Mouse (Mus musculus) ES-Bruce4 (cell line): ENCODE data around the gene Grasp.

Source experiments
- CTCF ChIP-seq: IDR thresholded peaks from one replicate; pipeline ENCODE4 v1.8.1; 2011; ENCODE audit warnings: low read depth, low read length
- POLR2A ChIP-seq: IDR thresholded peaks from one replicate; pipeline ENCODE4 v1.8.1; 2011; ENCODE audit warnings: low read length; ENCODE audit not compliant: insufficient read depth

- TF ChIP-seq CTCF: no peak
- no peak for TF ChIP-seq POLR2A
Observed at GRCm38 (mm10) chr15:101174294-101175130, 49.5 kb upstream of the Grasp start.
